Mouse (Mus musculus) megakaryocyte, embryonic 14.5 days (primary cell): ENCODE measurements around the gene Gfra4. TPM values are rescaled to one million over a fixed set of nuclear protein-coding genes. Genes with fewer than 3 reads are reported as not detected.

Source experiments
- H3K27me3 ChIP-seq: replicated peaks from 2 replicates; pipeline ENCODE3; 2012; ENCODE audit warnings: inconsistent platforms
- H3K36me3 ChIP-seq: replicated peaks from 2 replicates; pipeline ENCODE3; 2012; ENCODE audit warnings: low read length, inconsistent platforms, mixed read lengths
- H3K4me1 ChIP-seq: 2 replicates; pipeline ENCODE4 v1.6.1; 2012; ENCODE audit warnings: inconsistent platforms
- H3K4me3 ChIP-seq: replicated peaks from 2 replicates; pipeline ENCODE3; 2012; ENCODE audit warnings: moderate library complexity, mild to moderate bottlenecking, inconsistent platforms
- H3K9me3 ChIP-seq: 2 replicates; pipeline ENCODE4 v1.6.1; 2012; ENCODE audit warnings: inconsistent platforms
- FLI1 ChIP-seq: IDR thresholded peaks from 2 replicates; pipeline ENCODE4 v1.6.1; 2012; ENCODE audit warnings: low read length, inconsistent platforms, mixed read lengths
- GATA1 ChIP-seq: IDR thresholded peaks from 3 replicates; pipeline ENCODE4 v1.6.1; 2012; ENCODE audit warnings: mixed read lengths, low read length, inconsistent platforms, borderline replicate concordance
- polyA plus RNA-seq: library from polyadenylated mRNA; stranded (reverse); fragments of >175 nt; gene quantifications from 2 replicates; pipeline ENCODE4 v1.2.3, GENCODE M21; 2012; ENCODE audit warnings: low replicate concordance; ENCODE audit not compliant: insufficient read depth

Gfra4 gene
- polyA plus RNA-seq, 1 experiment = 1.3 TPM

- Histone ChIP-seq H3K4me1 (no peaks in the 10 kb centered on the region), H3K27me3 (no peaks in the 10 kb centered on the region), H3K36me3 (peaks cover 37% of the 10 kb centered on the region)
These were observed 50.1 kb downstream of the Gfra4 start for GRCm38 (mm10) chr2:130992818-130993217.

More at GRCm38 (mm10) chr2:130992818-130993217, 50.1 kb downstream of the Gfra4 start:
- TF ChIP-seq GATA1 (no peak), FLI1 (no peak)
- H3K9me3 ChIP-seq = no peaks in the 10 kb centered on the region
- H3K4me3 ChIP-seq = no peak overlapping the region

Other genes with a start within 250 kb of the Gfra4 start
- 0.98 and 1.4 TPM in 2 replicates for gene 4930402H24Rik, start 136.7 kb downstream of the Gfra4 start, polyA plus RNA-seq
- 0.73 and 1.2 TPM in 2 replicates for gene Atrn, start 136.6 kb downstream of the Gfra4 start, polyA plus RNA-seq
- 1.9 and 6.0 TPM in 2 replicates for gene Adam33, start 20.7 kb upstream of the Gfra4 start, polyA plus RNA-seq
- 7.1 and 11.8 TPM in 2 replicates for gene Siglec1, start 43.7 kb upstream of the Gfra4 start, polyA plus RNA-seq
- gene Hspa12b, start 84.2 kb upstream of the Gfra4 start, polyA plus RNA-seq = 0.36 TPM in 1 of 2 replicates, not detected in the other
- not detected in 2 replicates for gene Gm11037, start 90.4 kb upstream of the Gfra4 start, polyA plus RNA-seq
- 322 and 610 TPM in 2 replicates for gene 1700037H04Rik, start 117.0 kb upstream of the Gfra4 start, polyA plus RNA-seq
- 147 and 259 TPM in 2 replicates for gene Cenpb, start 137.0 kb upstream of the Gfra4 start, polyA plus RNA-seq
- gene Cdc25b, start 143.9 kb upstream of the Gfra4 start, polyA plus RNA-seq = 10.8 and 13.1 TPM in 2 replicates
- gene Spef1, start 144.2 kb upstream of the Gfra4 start, polyA plus RNA-seq = 1.5 and 1.7 TPM in 2 replicates
- 7.7 and 14.6 TPM in 2 replicates for gene Ap5s1, start 164.0 kb upstream of the Gfra4 start, polyA plus RNA-seq
- gene Mavs, start 191.0 kb upstream of the Gfra4 start, polyA plus RNA-seq = 12.8 and 15.6 TPM in 2 replicates
- 8.5 and 15.6 TPM in 2 replicates for gene Pank2, start 219.4 kb upstream of the Gfra4 start, polyA plus RNA-seq